Mouse (Mus musculus) myocyte (in vitro differentiated cells): Measurements from ENCODE around the gene Lbh.

Source experiments
- CEBPB ChIP-seq: IDR thresholded peaks from 2 replicates; pipeline ENCODE4 v1.6.1; 2011; ENCODE audit warnings: mild to moderate bottlenecking, moderate library complexity; ENCODE audit not compliant: poor library complexity, insufficient read depth, severe bottlenecking
- E2F4 ChIP-seq: IDR thresholded peaks from one replicate; pipeline ENCODE4 v1.6.1; 2011; ENCODE audit warnings: mild to moderate bottlenecking, control low read depth, moderate library complexity; ENCODE audit not compliant: insufficient read depth
- MAX ChIP-seq: IDR thresholded peaks from one replicate; pipeline ENCODE4 v1.6.1; 2011; ENCODE audit warnings: low read depth, mild to moderate bottlenecking, control low read depth
- MYOG ChIP-seq, 3 experiments: IDR thresholded peaks; one replicate each; pipeline ENCODE4 v1.6.1; 2011; ENCODE audit warnings: control low read depth in 2 of 3, low read depth in 2 of 3, mild to moderate bottlenecking in 2 of 3; ENCODE audit not compliant: insufficient read length in 2 of 3, control insufficient read depth in 1 of 3, insufficient read depth in 1 of 3
- POLR2A ChIP-seq: IDR thresholded peaks from one replicate; pipeline ENCODE4 v1.6.1; 2011; ENCODE audit warnings: low read depth, mild to moderate bottlenecking, control low read depth, moderate library complexity; ENCODE audit not compliant: insufficient read length
- POLR2AphosphoS2 ChIP-seq: IDR thresholded peaks from one replicate; pipeline ENCODE4 v1.6.1; 2011; ENCODE audit warnings: low read depth, control low read depth; ENCODE audit not compliant: insufficient read length
- TCF12 ChIP-seq: IDR thresholded peaks from one replicate; pipeline ENCODE4 v1.6.1; 2011; ENCODE audit warnings: mild to moderate bottlenecking, control low read depth; ENCODE audit not compliant: poor library complexity, insufficient read depth, severe bottlenecking
- USF1 ChIP-seq: IDR thresholded peaks from one replicate; pipeline ENCODE4 v1.6.1; 2011; ENCODE audit warnings: low read depth, mild to moderate bottlenecking, control low read depth, moderate library complexity

GRCm38 (mm10) chr17:72926994-72927393, 8.9 kb downstream of the Lbh start:
- TF ChIP-seq USF1 (no peak), CEBPB (no peak), MAX (no peak), E2F4 (no peak), POLR2A (no peak), POLR2AphosphoS2 (no peak), TCF12 (no peak), MYOG (IDR thresholded peaks at IDR 0.05; ENCODE audit: control insufficient read depth in 1 of 3, insufficient read depth in 1 of 3, insufficient read length in 2 of 3, low read depth in 2 of 3) (no peak)
